Mouse (Mus musculus): ENCODE measurements around the gene Kcnk1. TPM values are rescaled to one million over a fixed set of nuclear protein-coding genes. Genes with fewer than 3 reads are reported as not detected.

The Kcnk1 gene
- polyA plus RNA-seq, 1 experiment from 2014 or later, result 66.5 TPM

DNA sequence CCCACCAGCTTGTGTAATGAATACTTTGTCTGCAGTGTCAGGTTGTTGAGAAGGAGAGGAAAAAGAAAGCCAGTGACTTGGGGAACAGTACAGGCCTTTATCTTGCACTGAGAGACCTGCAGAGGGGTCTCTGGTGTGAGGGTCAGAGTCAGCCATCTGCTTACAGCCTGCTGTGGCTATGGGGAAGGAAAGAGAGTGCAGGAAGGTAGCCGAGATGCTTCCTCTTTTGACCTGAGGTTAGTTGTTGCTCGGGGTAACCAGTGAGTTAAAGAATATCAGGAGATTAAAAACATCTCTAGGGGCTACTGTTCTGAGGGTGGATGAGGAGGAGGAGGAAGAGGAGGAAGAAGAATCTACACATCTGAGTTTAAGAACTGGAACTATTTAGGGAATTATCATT lies 7.0 kb upstream of the Kcnk1 start:
- no peak for TF ChIP-seq CTCF (IDR thresholded peaks at IDR 0.05; ENCODE audit: low read depth)
- Histone ChIP-seq H3K36me3 (ENCODE audit: insufficient read depth, low read length) (no peaks in the 10 kb centered on the region), H3K4me1 (replicated peaks; ENCODE audit: insufficient read depth, low read length) (no peaks in the 10 kb centered on the region), H3K9me3 (replicated peaks; ENCODE audit: low read length) (no peaks in the 10 kb centered on the region), H3K4me3 (replicated peaks; ENCODE audit: low read depth, low read length) (no peak overlapping the region), H3K27ac (no peak overlapping the region), H3K4me2 (ENCODE audit: low read length) (no peak overlapping the region), H3K27me3 (ENCODE audit: insufficient read depth, low read length) (0 out of 2 replicates have a peak, but pooled peaks cover 4% of the 10 kb centered on the region), H3K9ac (ENCODE audit: low read depth, low read length) (no peak overlapping the region)
- 49% methylated on average over 2 of the region's 2 CpGs for WGBS
- ATAC-seq (replicated peaks; ENCODE audit: low FRiP score, low read depth) (no peak), DNase-seq (ENCODE audit: low spot score) (no peak)

DNA sequence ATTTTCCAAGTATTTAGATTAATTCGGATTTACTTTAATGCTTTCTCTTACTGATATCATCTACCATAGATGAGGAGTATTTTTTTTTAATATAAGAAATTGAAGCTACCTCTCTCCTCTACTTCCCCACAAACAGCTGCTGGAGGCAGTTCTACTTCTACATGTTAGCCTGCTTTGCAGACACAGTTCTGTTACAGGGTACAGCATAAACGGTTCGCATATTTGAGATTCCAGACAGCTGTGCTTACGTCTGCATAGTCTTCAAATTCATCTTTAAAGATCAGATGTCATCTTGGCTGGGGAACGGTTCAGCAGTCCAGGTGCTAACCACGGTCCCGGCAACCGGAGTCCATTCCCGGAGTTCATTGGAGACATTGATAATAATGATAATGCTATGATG lies 1.3 kb upstream of the Kcnk1 start:
- Histone ChIP-seq H3K9me3 (replicated peaks; ENCODE audit: low read length) (no peaks in the 10 kb centered on the region), H3K36me3 (ENCODE audit: insufficient read depth, low read length) (no peaks in the 10 kb centered on the region), H3K4me1 (replicated peaks; ENCODE audit: insufficient read depth, low read length) (peaks cover 9% of the 10 kb centered on the region; the same call in 1 of the 2 replicates), H3K27me3 (ENCODE audit: insufficient read depth, low read length) (peaks cover 12% of the 10 kb centered on the region; the same call in 1 of the 2 replicates), H3K4me3 (replicated peaks; ENCODE audit: low read depth, low read length) (no peak overlapping the region), H3K27ac (no peak overlapping the region), H3K9ac (ENCODE audit: low read depth, low read length) (no peak overlapping the region), H3K4me2 (ENCODE audit: low read length) (no peak overlapping the region)
- ATAC-seq (replicated peaks; ENCODE audit: low FRiP score, low read depth) (no peak), DNase-seq (ENCODE audit: low spot score) (peak; percentile 14)
- 61% methylated on average over 9 of the region's 9 CpGs for WGBS
- no peak for TF ChIP-seq CTCF (IDR thresholded peaks at IDR 0.05; ENCODE audit: low read depth)

DNA sequence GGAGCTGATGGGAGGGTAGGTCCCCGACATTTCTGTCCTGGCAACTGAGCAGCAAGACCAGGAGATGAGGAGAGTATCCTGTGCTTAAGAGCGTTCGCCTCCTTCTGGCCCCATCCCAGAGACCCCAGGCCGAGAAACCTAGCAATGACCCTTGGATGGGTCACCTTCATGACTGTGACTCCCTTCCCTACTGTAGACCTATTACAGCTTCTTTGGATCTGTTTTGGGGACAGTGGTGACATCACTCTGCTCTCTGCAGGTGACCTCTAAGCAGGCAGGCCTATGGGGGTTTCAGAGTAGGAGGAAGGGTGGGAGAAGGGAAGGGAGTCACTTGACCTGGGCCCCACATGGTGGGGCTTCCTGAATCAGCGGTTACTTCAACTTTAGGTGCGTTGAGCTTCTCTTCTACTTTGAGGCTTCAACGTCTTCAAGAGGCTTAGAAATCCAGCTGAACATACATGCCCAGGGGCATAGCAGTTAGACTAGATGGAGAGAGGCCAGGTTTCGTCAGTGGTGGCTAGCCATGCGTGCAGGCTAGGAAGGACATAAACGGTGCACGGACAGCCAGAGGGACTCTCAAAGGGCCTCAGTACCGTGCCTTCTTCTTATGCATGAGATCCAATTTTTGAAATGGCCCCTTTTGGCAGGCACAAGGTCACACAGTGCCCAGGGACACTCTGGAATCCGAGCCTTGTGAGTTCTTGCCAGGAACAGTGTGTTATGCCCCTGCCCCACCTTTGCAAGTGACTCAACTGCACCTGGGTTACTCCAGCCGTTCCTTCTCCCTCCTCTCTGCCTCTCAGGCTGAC lies 1.3 kb downstream of the Kcnk1 start:
- peak overlapping the region; percentile 59 for H3K9ac ChIP-seq (ENCODE audit: low read depth, low read length)
- peaks cover 12% of the 10 kb centered on the region; the same call in 1 of the 2 replicates for H3K27me3 ChIP-seq (ENCODE audit: insufficient read depth, low read length)
- ATAC-seq (replicated peaks; ENCODE audit: low FRiP score, low read depth), result no peak
- H3K4me1 ChIP-seq (replicated peaks; ENCODE audit: insufficient read depth, low read length), result peaks cover 9% of the 10 kb centered on the region; the same call in 1 of the 2 replicates
- WGBS, result 15% methylated on average over 14 of the region's 14 CpGs
- peak overlapping the region; percentile 86 for H3K27ac ChIP-seq
- peak; percentile 24 for DNase-seq (ENCODE audit: low spot score)
- TF ChIP-seq CTCF (IDR thresholded peaks at IDR 0.05; ENCODE audit: low read depth), result no peak
- peak overlapping the region; percentile 73 for H3K4me2 ChIP-seq (ENCODE audit: low read length)
- H3K36me3 ChIP-seq (ENCODE audit: insufficient read depth, low read length), result no peaks in the 10 kb centered on the region
- H3K9me3 ChIP-seq (replicated peaks; ENCODE audit: low read length), result no peaks in the 10 kb centered on the region
- H3K4me3 ChIP-seq (replicated peaks; ENCODE audit: low read depth, low read length), result peak overlapping the region; percentile 46

DNA sequence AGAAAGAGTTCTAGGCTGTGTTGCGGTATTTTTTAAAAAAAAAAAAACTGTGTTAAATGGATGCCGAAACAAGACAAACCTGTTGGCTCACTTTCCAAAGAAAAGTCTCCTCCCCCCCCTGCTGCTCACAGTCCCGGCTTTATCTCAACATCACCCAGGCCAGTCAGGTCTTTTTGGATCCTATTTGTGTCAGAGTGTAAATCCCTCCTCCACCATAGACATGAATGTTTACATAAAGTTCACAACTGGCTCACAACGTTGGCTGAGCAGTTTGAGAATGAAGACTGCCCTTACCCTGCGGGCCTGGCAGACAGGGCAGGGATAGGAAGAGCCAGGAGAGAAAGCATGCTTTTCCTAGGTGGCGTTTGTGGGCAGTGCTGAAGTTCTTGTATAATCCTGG lies 2.0 kb downstream of the Kcnk1 start:
- Histone ChIP-seq H3K4me2 (ENCODE audit: low read length) (peak overlapping the region; percentile 73), H3K9me3 (replicated peaks; ENCODE audit: low read length) (no peaks in the 10 kb centered on the region), H3K27me3 (ENCODE audit: insufficient read depth, low read length) (peaks cover 12% of the 10 kb centered on the region; the same call in 1 of the 2 replicates), H3K36me3 (ENCODE audit: insufficient read depth, low read length) (no peaks in the 10 kb centered on the region), H3K27ac (peak overlapping the region; percentile 86; the same call in 1 of the 2 replicates), H3K4me1 (replicated peaks; ENCODE audit: insufficient read depth, low read length) (peaks cover 9% of the 10 kb centered on the region; the same call in 1 of the 2 replicates), H3K4me3 (replicated peaks; ENCODE audit: low read depth, low read length) (peak overlapping the region; percentile 46), H3K9ac (ENCODE audit: low read depth, low read length) (peak overlapping the region; percentile 27; the same call in 1 of the 2 replicates)
- ATAC-seq (replicated peaks; ENCODE audit: low FRiP score, low read depth) (no peak), DNase-seq (ENCODE audit: low spot score) (no peak)
- no peak for TF ChIP-seq CTCF (IDR thresholded peaks at IDR 0.05; ENCODE audit: low read depth)
- 30% methylated on average over 6 of the region's 6 CpGs for WGBS

DNA sequence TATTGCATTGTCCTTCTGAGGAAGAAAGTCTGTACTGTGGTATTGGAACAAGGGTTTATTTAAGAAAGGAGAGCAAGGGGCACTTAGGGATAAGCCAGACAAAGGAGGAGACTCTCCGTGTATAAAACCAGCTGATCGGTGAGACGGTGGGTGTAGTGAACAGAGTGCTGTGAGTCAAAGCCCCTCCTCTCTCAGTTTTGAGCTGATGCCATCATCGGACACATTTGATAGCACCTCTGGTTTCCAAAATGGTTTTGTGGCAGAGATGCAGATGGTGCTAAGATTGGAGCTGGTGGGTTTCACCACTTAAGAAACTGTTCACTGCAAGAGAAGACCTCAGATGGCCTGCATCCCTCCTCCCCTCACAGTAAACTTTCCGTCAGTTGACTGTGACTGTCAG lies 2.6 kb downstream of the Kcnk1 start:
- TF ChIP-seq CTCF (IDR thresholded peaks at IDR 0.05; ENCODE audit: low read depth), result no peak
- WGBS, result 70% methylated on average over 5 of the region's 5 CpGs
- no peaks in the 10 kb centered on the region for H3K9me3 ChIP-seq (replicated peaks; ENCODE audit: low read length)
- peaks cover 9% of the 10 kb centered on the region; the same call in 1 of the 2 replicates for H3K4me1 ChIP-seq (replicated peaks; ENCODE audit: insufficient read depth, low read length)
- H3K4me3 ChIP-seq (replicated peaks; ENCODE audit: low read depth, low read length), result peak overlapping the region; percentile 46
- no peak for DNase-seq (ENCODE audit: low spot score)
- H3K36me3 ChIP-seq (ENCODE audit: insufficient read depth, low read length), result no peaks in the 10 kb centered on the region
- H3K9ac ChIP-seq (ENCODE audit: low read depth, low read length), result 0 out of 2 replicates have a peak overlapping the region, but pooled peaks have one; percentile 13
- no peak for ATAC-seq (replicated peaks; ENCODE audit: low FRiP score, low read depth)
- H3K27ac ChIP-seq, result no peak overlapping the region
- peak overlapping the region; percentile 73 for H3K4me2 ChIP-seq (ENCODE audit: low read length)
- peaks cover 12% of the 10 kb centered on the region; the same call in 1 of the 2 replicates for H3K27me3 ChIP-seq (ENCODE audit: insufficient read depth, low read length)

DNA sequence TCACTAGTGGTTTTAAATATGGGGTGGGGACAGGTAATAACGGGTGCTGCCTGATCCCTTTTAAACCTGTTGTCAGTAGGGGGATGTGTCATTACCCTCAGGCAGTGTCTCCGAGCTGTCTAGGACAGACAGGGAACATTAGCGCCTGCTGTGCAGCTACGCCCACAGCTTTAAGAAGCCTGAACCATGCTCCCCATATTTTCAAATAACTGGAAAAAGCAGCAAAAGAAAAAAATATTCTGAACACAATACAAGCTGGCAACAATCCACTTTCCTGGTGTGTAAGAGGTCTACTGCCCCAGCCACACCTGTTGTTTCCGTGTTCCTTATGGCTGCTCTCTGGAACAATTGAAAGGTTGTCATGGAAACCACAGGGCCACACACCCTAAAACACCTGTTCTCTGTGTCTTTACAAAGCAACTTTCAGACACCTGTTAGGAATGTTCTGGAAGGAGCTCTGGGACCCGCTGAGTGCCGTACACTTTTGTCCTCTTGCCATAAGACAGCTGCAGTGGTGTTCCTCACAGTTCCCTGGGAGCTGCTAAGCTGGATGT lies 4.9 kb downstream of the Kcnk1 start:
- Histone ChIP-seq H3K36me3 (ENCODE audit: insufficient read depth, low read length) (no peaks in the 10 kb centered on the region), H3K27ac (no peak overlapping the region), H3K9ac (ENCODE audit: low read depth, low read length) (no peak overlapping the region), H3K4me2 (ENCODE audit: low read length) (no peak overlapping the region), H3K9me3 (replicated peaks; ENCODE audit: low read length) (no peaks in the 10 kb centered on the region), H3K4me3 (replicated peaks; ENCODE audit: low read depth, low read length) (no peak overlapping the region), H3K4me1 (replicated peaks; ENCODE audit: insufficient read depth, low read length) (peaks cover 9% of the 10 kb centered on the region; the same call in 1 of the 2 replicates), H3K27me3 (ENCODE audit: insufficient read depth, low read length) (peaks cover 7% of the 10 kb centered on the region; the same call in 1 of the 2 replicates)
- TF ChIP-seq CTCF (IDR thresholded peaks at IDR 0.05; ENCODE audit: low read depth), result no peak
- DNase-seq (ENCODE audit: low spot score) (no peak), ATAC-seq (replicated peaks; ENCODE audit: low FRiP score, low read depth) (no peak)
- WGBS, result 61% methylated on average over 7 of the region's 7 CpGs

Data from kidney, postnatal 0 days (tissue).